Comparison of ENCODE assay signal across 8 mouse cellular contexts in the genomic region with DNA sequence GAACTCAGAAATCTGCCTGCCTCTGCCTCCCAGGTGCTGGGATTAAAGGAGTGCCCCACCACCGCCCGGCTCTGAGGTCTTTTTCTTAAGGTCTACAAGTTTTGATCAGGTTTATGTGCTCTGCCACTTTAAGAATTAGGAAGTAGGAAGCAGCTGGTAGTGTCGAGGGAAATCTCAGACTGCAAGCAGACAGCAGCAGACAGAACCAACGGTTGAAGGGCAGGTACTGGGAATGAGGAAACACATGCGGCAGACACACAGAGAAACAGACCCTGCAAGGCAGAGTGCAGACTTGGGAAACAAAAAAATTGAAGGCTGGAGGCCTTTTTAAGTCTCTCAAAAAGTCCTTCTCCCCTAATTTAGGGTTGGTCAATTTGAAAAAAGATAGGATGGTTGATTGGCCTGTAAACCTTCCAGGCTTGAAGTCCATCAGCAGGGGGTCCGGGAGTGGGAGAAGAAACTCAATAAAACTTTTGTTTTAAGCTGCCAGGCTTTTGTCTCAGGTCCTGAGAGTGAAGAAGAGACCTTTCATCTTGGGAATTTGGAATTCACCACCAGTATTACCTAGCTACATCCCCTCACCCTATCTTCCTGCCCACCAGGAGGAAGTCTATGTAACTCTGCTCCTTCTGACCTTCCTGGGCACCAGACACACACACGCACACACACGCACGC. TPM values are rescaled to one million over a fixed set of nuclear protein-coding genes. Genes with fewer than 3 reads are reported as not detected.
DNase-seq lines count a peak whose midpoint lies in the region; ATAC-seq and TF ChIP-seq lines count a peak whose summit lies in the region.

No protein-coding gene starts in this region.

- H3K27ac ChIP-seq in layer of hippocampus, adult 2 months: peak overlapping the region; percentile 91
- peak overlapping the region; percentile 69 for H3K27ac ChIP-seq in embryonic facial prominence, embryonic 15.5 days (replicated peaks)
- H3K27ac ChIP-seq in forebrain, embryonic 10.5 days: no peak overlapping the region

- H3K4me3 ChIP-seq in layer of hippocampus, adult 2 months: no peak overlapping the region
- no peak overlapping the region for H3K4me3 ChIP-seq in embryonic facial prominence, embryonic 15.5 days (replicated peaks)
- H3K4me3 ChIP-seq in forebrain, embryonic 10.5 days: no peak overlapping the region

- no peaks in the 10 kb centered on the region for H3K9me3 ChIP-seq in embryonic facial prominence, embryonic 15.5 days (replicated peaks)
- H3K9me3 ChIP-seq in forebrain, embryonic 10.5 days: no peaks in the 10 kb centered on the region

- DNase-seq in layer of hippocampus, adult 2 months (ENCODE audit: low spot score in 2 of 2): no peak
- DNase-seq in layer of hippocampus, postnatal 25 days (ENCODE audit: extremely low spot score in 1 of 2, low spot score in 1 of 2): no peak
- DNase-seq in MEL-GATA-1-ER (ENCODE audit: extremely low read depth, low read depth): peak; percentile 72
- DNase-seq in naive thymus-derived CD4-positive, alpha-beta T cell, adult 2 months (ENCODE audit: low read depth): peak; percentile 47
- no peak for DNase-seq in urinary bladder, adult 18-20 months (ENCODE audit: low spot score in 2 of 2)
- no peak for DNase-seq in forebrain, embryonic 10.5 days (ENCODE audit: extremely low spot score, low spot score)
- no peak for DNase-seq in kidney, postnatal 10 days

- H3K27me3 ChIP-seq in embryonic facial prominence, embryonic 15.5 days: no peaks in the 10 kb centered on the region
- H3K27me3 ChIP-seq in forebrain, embryonic 10.5 days (ENCODE audit: poor library complexity, severe bottlenecking): peaks cover 5% of the 10 kb centered on the region; the same call in 1 of the 2 replicates

- H3K4me2 ChIP-seq in embryonic facial prominence, embryonic 15.5 days (replicated peaks): no peak overlapping the region

- WGBS in embryonic facial prominence, embryonic 15.5 days: 53% methylated on average over 9 of the region's 9 CpGs
- whole genome bisulfite sequencing in forebrain, embryonic 10.5 days: 67% methylated on average over 9 of the region's 9 CpGs

- peaks cover 64% of the 10 kb centered on the region for H3K4me1 ChIP-seq in embryonic facial prominence, embryonic 15.5 days
- peaks cover 56% of the 10 kb centered on the region for H3K4me1 ChIP-seq in forebrain, embryonic 10.5 days

- no peak overlapping the region for H3K9ac ChIP-seq in embryonic facial prominence, embryonic 15.5 days

- ATAC-seq in embryonic facial prominence, embryonic 15.5 days (ENCODE audit: insufficient number of reproducible peaks, low FRiP score, low TSS enrichment, low read depth): no peak

- H3K36me3 ChIP-seq in embryonic facial prominence, embryonic 15.5 days: no peaks in the 10 kb centered on the region
- H3K36me3 ChIP-seq in forebrain, embryonic 10.5 days (replicated peaks): no peaks in the 10 kb centered on the region

- TF ChIP-seq CTCF in layer of hippocampus, adult 2 months (conservative IDR thresholded peaks at IDR 0.05): no peak

RNA-seq across cellular contexts. Expression of gene Ccnd3, which starts 4.3 kb away (rescaled TPM):
- total RNA-seq in layer of hippocampus, adult 2 months (2021): 10 to 100 TPM; 33.9 to 41.8 TPM
- total RNA-seq in layer of hippocampus, postnatal 25 days (2021): 10 to 100 TPM; 30.2 to 39.9 TPM
- 552 and 575 TPM in 2 replicates for polyA plus RNA-seq in embryonic facial prominence, embryonic 15.5 days (2015; fragmentation: Nextera tagmentation; extraction: Ambion mirVana)
- 296 and 313 TPM in 2 replicates for polyA plus RNA-seq in forebrain, embryonic 10.5 days (2016; fragmentation: Nextera tagmentation; extraction: Ambion mirVana)

RNA-seq across cellular contexts. Expression of gene Taf8, which starts 7.1 kb away (rescaled TPM):
- total RNA-seq in layer of hippocampus, adult 2 months (2021): 10 to 100 TPM; 20.5 to 26.2 TPM
- 10 to 100 TPM; 15.9 to 19.1 TPM for total RNA-seq in layer of hippocampus, postnatal 25 days (2021)
- 30.0 and 32.4 TPM in 2 replicates for polyA plus RNA-seq in embryonic facial prominence, embryonic 15.5 days (2015; fragmentation: Nextera tagmentation; extraction: Ambion mirVana)
- polyA plus RNA-seq in forebrain, embryonic 10.5 days (2016; fragmentation: Nextera tagmentation; extraction: Ambion mirVana): 32.5 and 33.3 TPM in 2 replicates

Comparison
In these comparisons a context has a peak if more than half of its experiments do, and no peak if none do; other contexts are left out.
1. DNase-seq: peak in MEL-GATA-1-ER (single experiment) and naive thymus-derived CD4-positive, alpha-beta T cell, adult 2 months (single experiment); none in layer of hippocampus, adult 2 months (0 of 2), layer of hippocampus, postnatal 25 days (0 of 2), urinary bladder, adult 18-20 months (0 of 2), forebrain, embryonic 10.5 days (single experiment) and kidney, postnatal 10 days (single experiment).